Mouse (Mus musculus): ENCODE measurements around the gene Rab5if.
A peak's percentile ranks its signal among the peaks of the same experiment; 100 is the strongest.
"Not testable (repeated sequence)": the region's sequence is repeated elsewhere in the genome, so short reads cannot be mapped to it uniquely, and the experiment has no call there.

Gene Rab5if

GRCm38 (mm10) chr2:156853999-156854771 lies 8.7 kb upstream of the Rab5if start:
- not testable (repeated sequence) for DNase-seq (ENCODE audit: low spot score in 2 of 2)

- DNase-seq (ENCODE audit: low spot score in 2 of 2): no peak
Measured at GRCm38 (mm10) chr2:156856311-156856710, 6.6 kb upstream of the Rab5if start.

GRCm38 (mm10) chr2:156857385-156857791 lies 5.5 kb upstream of the Rab5if start:
- no peak for DNase-seq (ENCODE audit: low spot score in 2 of 2)

- DNase-seq (ENCODE audit: low spot score in 2 of 2): no peak
Measured at GRCm38 (mm10) chr2:156857835-156858234, 5.1 kb upstream of the Rab5if start, which contains the start of gene 4930518I15Rik. Gene 4930518I15Rik, minus strand, starts transcription at chr2:156857946.

- no peak for DNase-seq (ENCODE audit: low spot score in 2 of 2)
Measured at GRCm38 (mm10) chr2:156858671-156859070, 4.3 kb upstream of the Rab5if start.

GRCm38 (mm10) chr2:156862041-156862717 lies 749 bp upstream of the Rab5if start:
- DNase-seq (ENCODE audit: low spot score in 2 of 2): peak; percentile 28 to 72

GRCm38 (mm10) chr2:156863487-156864160 lies 696 bp downstream of the Rab5if start:
- DNase-seq (ENCODE audit: low spot score in 2 of 2): peak; percentile 65 to 78

GRCm38 (mm10) chr2:156864481-156864880 lies 1.6 kb downstream of the Rab5if start:
- no peak for DNase-seq (ENCODE audit: low spot score in 2 of 2)

- no peak for DNase-seq (ENCODE audit: low spot score in 2 of 2)
Measured at GRCm38 (mm10) chr2:156868994-156869393, 6.1 kb downstream of the Rab5if start.

GRCm38 (mm10) chr2:156869554-156869953 lies 6.6 kb downstream of the Rab5if start:
- DNase-seq (ENCODE audit: low spot score in 2 of 2): no peak

GRCm38 (mm10) chr2:156870519-156870918 lies 7.6 kb downstream of the Rab5if start:
- DNase-seq (ENCODE audit: low spot score in 2 of 2): no peak

- DNase-seq (ENCODE audit: low spot score in 2 of 2): peak; percentile 59 to 81
Measured at GRCm38 (mm10) chr2:156873629-156874028, 10.7 kb downstream of the Rab5if start.

GRCm38 (mm10) chr2:156874047-156874759 lies 11.3 kb downstream of the Rab5if start:
- no peak for DNase-seq (ENCODE audit: low spot score in 2 of 2)

- DNase-seq (ENCODE audit: low spot score in 2 of 2): no peak
Measured at GRCm38 (mm10) chr2:156874760-156875510, 12.0 kb downstream of the Rab5if start.

- DNase-seq (ENCODE audit: low spot score in 2 of 2): peak in 1 of 2 experiments; percentile 46
Measured at GRCm38 (mm10) chr2:156877726-156878125, 14.8 kb downstream of the Rab5if start.

GRCm38 (mm10) chr2:156879541-156879940 lies 16.6 kb downstream of the Rab5if start:
- no peak for DNase-seq (ENCODE audit: low spot score in 2 of 2)

GRCm38 (mm10) chr2:156882431-156883001 lies 19.6 kb downstream of the Rab5if start:
- peak; percentile 40 to 68 for DNase-seq (ENCODE audit: low spot score in 2 of 2)

- DNase-seq (ENCODE audit: low spot score in 2 of 2): no peak
Measured at GRCm38 (mm10) chr2:156884396-156885211, 21.7 kb downstream of the Rab5if start.

GRCm38 (mm10) chr2:156885666-156886065 lies 22.7 kb downstream of the Rab5if start:
- not testable (repeated sequence) for DNase-seq (ENCODE audit: low spot score in 2 of 2)
